Mouse (Mus musculus) MEL (cell line): ENCODE data around the gene Cacna1b. TPM values are rescaled to one million over a fixed set of nuclear protein-coding genes. Genes with fewer than 3 reads are reported as not detected.

Experiments
- DNase-seq: peaks from one replicate; pipeline ENCODE4 v3.0.0; 2011; ENCODE audit warnings: low read depth, low spot score
- H3K27ac ChIP-seq: 2 replicates; pipeline ENCODE4 v1.5.1; 2012; ENCODE audit warnings: low read depth, mild to moderate bottlenecking, control low read depth, low read length, moderate library complexity; ENCODE audit not compliant: control insufficient read depth
- H3K27me3 ChIP-seq, 2 experiments: fragments of 150-350 bp in 1 of 2; sonication (generic) in 1 of 2; 2 replicates each; pipeline ENCODE4 v1.6.1; 2012; ENCODE audit warnings: low read length in 2 of 2, mild to moderate bottlenecking in 2 of 2, improper control_type of control experiment in 1 of 2, moderate library complexity in 1 of 2; ENCODE audit not compliant: insufficient read depth in 2 of 2, control insufficient read depth in 1 of 2
- H3K36me3 ChIP-seq, 2 experiments: 2 replicates each; pipeline ENCODE4 v1.6.1; 2012 to 2014; ENCODE audit warnings: low read length in 2 of 2, improper control_type of control experiment in 1 of 2, inconsistent platforms in 1 of 2, mild to moderate bottlenecking in 1 of 2; ENCODE audit not compliant: insufficient read depth in 2 of 2, control insufficient read depth in 1 of 2
- H3K4me1 ChIP-seq, 2 experiments: fragments of 150-350 bp in 1 of 2; sonication (generic) in 1 of 2; 2 replicates each; pipeline ENCODE4 v1.6.1; 2012; ENCODE audit warnings: low read length in 2 of 2, improper control_type of control experiment in 1 of 2, mild to moderate bottlenecking in 1 of 2; ENCODE audit not compliant: insufficient read depth in 2 of 2, control insufficient read depth in 1 of 2
- H3K4me3 ChIP-seq, 2 experiments: fragments of 150-350 bp in 1 of 2; sonication (generic) in 1 of 2; 2 replicates each; pipeline ENCODE4 v1.5.1; 2012; ENCODE audit warnings: low read depth in 2 of 2, low read length in 2 of 2, mild to moderate bottlenecking in 2 of 2, moderate library complexity in 2 of 2, control low read depth in 1 of 2, improper control_type of control experiment in 1 of 2; ENCODE audit not compliant: control insufficient read depth in 1 of 2, insufficient read depth in 1 of 2
- H3K79me2 ChIP-seq: 2 replicates; pipeline ENCODE4 v1.6.1; 2012; ENCODE audit warnings: mild to moderate bottlenecking, low read length, moderate library complexity; ENCODE audit not compliant: control insufficient read depth, poor library complexity, insufficient read depth
- H3K9ac ChIP-seq: 2 replicates; pipeline ENCODE4 v1.6.1; 2012; ENCODE audit warnings: low read depth, mild to moderate bottlenecking, control low read depth, low read length, moderate library complexity; ENCODE audit not compliant: control insufficient read depth, poor library complexity, severe bottlenecking
- H3K9me3 ChIP-seq: fragments of 150-350 bp; sonication (generic); replicated peaks from 2 replicates; pipeline ENCODE4 v1.6.1; 2012; ENCODE audit warnings: mild to moderate bottlenecking, low read length, improper control_type of control experiment, moderate library complexity; ENCODE audit not compliant: insufficient read depth
- BHLHE40 ChIP-seq: IDR thresholded peaks from 2 replicates; pipeline ENCODE4 v1.6.1; 2012; ENCODE audit warnings: low read depth, mild to moderate bottlenecking, inconsistent platforms, low read length, improper control_type of control experiment, borderline replicate concordance
- CTCF ChIP-seq, 3 experiments: IDR thresholded peaks in 2 of 3; conservative IDR thresholded peaks in 1 of 3; 2 replicates each; pipeline ENCODE4 v1.5.1; 2011 to 2012; ENCODE audit warnings: low read length in 3 of 3, low read depth in 2 of 3, mild to moderate bottlenecking in 2 of 3, improper control_type of control experiment in 1 of 3, inconsistent platforms in 1 of 3, mixed read lengths in 1 of 3, moderate library complexity in 1 of 3; ENCODE audit not compliant: control insufficient read depth in 1 of 3, insufficient read depth in 1 of 3, poor library complexity in 1 of 3, severe bottlenecking in 1 of 3
- E2F4 ChIP-seq: IDR thresholded peaks from 2 replicates; pipeline ENCODE4 v1.6.1; 2011; ENCODE audit warnings: low read depth, low read length, improper control_type of control experiment, borderline replicate concordance
- EP300 ChIP-seq, 2 experiments: IDR thresholded peaks; 2 replicates each; pipeline ENCODE4 v1.6.1; 2011; ENCODE audit warnings: improper control_type of control experiment in 2 of 2, low read length in 2 of 2, low read depth in 1 of 2, mild to moderate bottlenecking in 1 of 2
- ETS1 ChIP-seq: IDR thresholded peaks from 2 replicates; pipeline ENCODE4 v1.6.1; 2012; ENCODE audit warnings: low read depth, mild to moderate bottlenecking, inconsistent platforms, low read length, improper control_type of control experiment, moderate library complexity
- JUND ChIP-seq: IDR thresholded peaks from 2 replicates; pipeline ENCODE4 v1.6.1; 2011; ENCODE audit warnings: low read depth, mild to moderate bottlenecking, improper control_type of control experiment, low read length
- MAX ChIP-seq: IDR thresholded peaks from 2 replicates; pipeline ENCODE4 v1.6.1; 2011; ENCODE audit warnings: low read length, improper control_type of control experiment
- MEF2A ChIP-seq: IDR thresholded peaks from 2 replicates; pipeline ENCODE4 v1.6.1; 2014; ENCODE audit warnings: low read depth, mild to moderate bottlenecking, inconsistent platforms, low read length, improper control_type of control experiment; ENCODE audit not compliant: poor library complexity, insufficient replicate concordance, severe bottlenecking; ENCODE audit errors: extremely low read depth
- MYB ChIP-seq: IDR thresholded peaks from 2 replicates; pipeline ENCODE4 v1.6.1; 2011; ENCODE audit warnings: mild to moderate bottlenecking, low read depth, low read length, improper control_type of control experiment
- MYC ChIP-seq: IDR thresholded peaks from 2 replicates; pipeline ENCODE4 v1.6.1; 2011; ENCODE audit warnings: low read depth, mild to moderate bottlenecking, low read length, improper control_type of control experiment, moderate library complexity
- NELFE ChIP-seq: IDR thresholded peaks from 2 replicates; pipeline ENCODE4 v1.6.1; 2011; ENCODE audit warnings: low read depth, low read length, improper control_type of control experiment
- NRF1 ChIP-seq: IDR thresholded peaks from 2 replicates; pipeline ENCODE4 v1.6.1; 2014; ENCODE audit warnings: low read depth, mild to moderate bottlenecking, inconsistent platforms, low read length, improper control_type of control experiment, moderate library complexity; ENCODE audit not compliant: poor library complexity, insufficient read depth, severe bottlenecking
- POLR2AphosphoS5 ChIP-seq: IDR thresholded peaks from 2 replicates; pipeline ENCODE4 v1.6.1; 2012; ENCODE audit warnings: low read depth, borderline replicate concordance, mild to moderate bottlenecking, inconsistent platforms, low read length, moderate library complexity, mixed read lengths
- RAD21 ChIP-seq: IDR thresholded peaks from 2 replicates; pipeline ENCODE4 v1.6.1; 2011; ENCODE audit warnings: mild to moderate bottlenecking, low read depth, low read length, improper control_type of control experiment
- SIN3A ChIP-seq: IDR thresholded peaks from 2 replicates; pipeline ENCODE4 v1.6.1; 2012; ENCODE audit warnings: low read length, improper control_type of control experiment, inconsistent platforms
- TCF12 ChIP-seq: IDR thresholded peaks from 2 replicates; pipeline ENCODE4 v1.6.1; 2014; ENCODE audit warnings: low read depth, mild to moderate bottlenecking, inconsistent platforms, low read length, improper control_type of control experiment, moderate library complexity
- UBTF ChIP-seq: IDR thresholded peaks from 2 replicates; pipeline ENCODE4 v1.6.1; 2012; ENCODE audit warnings: low read depth, mild to moderate bottlenecking, inconsistent platforms, low read length, improper control_type of control experiment, moderate library complexity, borderline replicate concordance; ENCODE audit not compliant: insufficient read depth
- ZMIZ1 ChIP-seq: IDR thresholded peaks from 2 replicates; pipeline ENCODE4 v1.6.1; 2012; ENCODE audit warnings: low read depth, mild to moderate bottlenecking, inconsistent platforms, low read length, improper control_type of control experiment, moderate library complexity
- polyA plus RNA-seq, 2 experiments: library from polyadenylated mRNA; stranded (reverse) in 1 of 2; unstranded in 1 of 2; fragments of >175 nt in 1 of 2; fragments of >200 nt in 1 of 2; gene quantifications; 2 replicates each; pipeline versions ENCODE4 v1.2.1 to v1.2.4; 2012; ENCODE audit warnings: low replicate concordance in 2 of 2, low read depth in 1 of 2; ENCODE audit not compliant: insufficient read length in 2 of 2, insufficient read depth in 1 of 2, missing spikeins in 1 of 2
- total RNA-seq: library from RNA; depleted of rRNA; stranded (reverse); fragments of 300-350 nt; gene quantifications from 2 replicates; pipeline ENCODE4 v1.2.3, GENCODE M21; 2012

Gene Cacna1b
- total and polyA plus RNA-seq, 3 experiments = not detected

- Histone ChIP-seq H3K9ac (no peak overlapping the region), H3K79me2 (no peaks in the 10 kb centered on the region), H3K36me3 (no peaks in the 10 kb centered on the region), H3K4me1 (no peaks in the 10 kb centered on the region), H3K4me3 (no peak overlapping the region), H3K27ac (no peak overlapping the region), H3K9me3 (no peaks in the 10 kb centered on the region), H3K27me3 (no peaks in the 10 kb centered on the region)
- TF ChIP-seq E2F4 (no peak), NELFE (no peak), TCF12 (no peak), MAX (no peak), SIN3A (no peak), RAD21 (no peak), UBTF (no peak), ZMIZ1 (no peak), MEF2A (no peak), MYB (no peak), POLR2AphosphoS5 (no peak), BHLHE40 (no peak), NRF1 (no peak), JUND (no peak)
- no peak for DNase-seq
Observed at GRCm38 (mm10) chr2:24659150-24659775, 103.7 kb downstream of the Cacna1b start.

- no peak overlapping the region for H3K9ac ChIP-seq
- H3K9me3 ChIP-seq = no peaks in the 10 kb centered on the region
- no peak overlapping the region for H3K27ac ChIP-seq
- no peaks in the 10 kb centered on the region for H3K36me3 ChIP-seq
- H3K27me3 ChIP-seq = no peaks in the 10 kb centered on the region
- H3K4me3 ChIP-seq = no peak overlapping the region
- TF ChIP-seq MYC (no peak), ETS1 (no peak), EP300 (IDR thresholded peaks at IDR 0.05; ENCODE audit: low read depth in 1 of 2, low read length in 2 of 2) (no peak), CTCF (IDR thresholded peaks at IDR 0.05 in 2 of 3, conservative IDR thresholded peaks at IDR 0.05 in 1 of 3; ENCODE audit: control insufficient read depth in 1 of 3, insufficient read depth in 1 of 3, low read depth in 2 of 3, low read length in 3 of 3, poor library complexity in 1 of 3, severe bottlenecking in 1 of 3) (no peak), BHLHE40 (no peak)
- no peaks in the 10 kb centered on the region for H3K79me2 ChIP-seq
- DNase-seq = no peak
- H3K4me1 ChIP-seq = no peaks in the 10 kb centered on the region
Observed at GRCm38 (mm10) chr2:24648503-24648902, 114.4 kb downstream of the Cacna1b start.
